12 mouse cellular contexts compared by ENCODE assay signal in the genomic region with DNA sequence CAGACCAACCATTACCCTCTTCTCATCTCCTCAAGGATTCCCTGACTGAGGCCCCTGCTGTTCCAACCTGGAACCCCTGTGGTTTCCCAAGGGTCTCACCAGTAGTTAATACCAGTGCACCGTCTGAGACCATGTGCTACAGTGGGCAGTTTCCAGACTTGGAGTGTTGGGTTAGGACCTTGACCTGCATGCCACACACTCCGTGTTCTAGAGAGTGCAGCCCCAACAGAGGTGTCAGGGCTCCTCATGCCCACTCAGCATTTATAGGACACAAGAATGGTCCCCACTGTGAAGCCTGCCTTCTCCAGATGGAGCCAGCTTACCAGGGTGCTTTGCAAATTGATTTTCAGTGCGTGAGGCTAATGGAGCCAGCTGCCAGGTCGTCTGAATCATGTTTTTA. TPM values are rescaled to one million over a fixed set of nuclear protein-coding genes. Genes with fewer than 3 reads are reported as not detected.
DNase-seq lines count a peak whose midpoint lies in the region; ATAC-seq and TF ChIP-seq lines count a peak whose summit lies in the region.
"Had no signal": no experiment of that assay in that cellular context is flagged by ENCODE, and none has a peak within 500 bp of the region (broad histone marks: within the 10 kb centered on the region; RNA-seq: fewer than 3 reads in every experiment).

No protein-coding gene starts in this region.

- no peak for DNase-seq in hindbrain, embryonic 10.5 days (ENCODE audit: low spot score)
- no peak for DNase-seq in hindbrain, embryonic 11.5 days (ENCODE audit: low spot score)
- DNase-seq in CH12.LX (ENCODE audit: extremely low read depth), result no peak
- DNase-seq in liver, postnatal 0 days, result no peak
- DNase-seq: spleen, adult 18-20 months; thymus, adult 2 months had no signal

- no peak overlapping the region for H3K4me3 ChIP-seq in hindbrain, embryonic 10.5 days
- no peak overlapping the region for H3K4me3 ChIP-seq in hindbrain, embryonic 11.5 days (ENCODE audit: low read depth, low read length)
- no peak overlapping the region for H3K4me3 ChIP-seq in CH12.LX (replicated peaks in 1 of 3; ENCODE audit: low read depth in 2 of 3, low read length in 2 of 3, poor library complexity in 1 of 3)
- H3K4me3 ChIP-seq in hindbrain, embryonic 12.5 days, result no peak overlapping the region
- H3K4me3 ChIP-seq in liver, postnatal 0 days (ENCODE audit: low read depth, low read length), result no peak overlapping the region
- H3K4me3 ChIP-seq: neural tube, embryonic 12.5 days had no signal

- dilution Hi-C loops in CH12.LX (cut with MboI; ENCODE audit: extremely low pct_ligation_motif_present, extremely low pct_unique_long_range_greater_than_20kb, low sequenced_read_pairs), result no loop called here

- no peak for TF ChIP-seq POLR2A in CH12.LX (IDR thresholded peaks at IDR 0.05; ENCODE audit: low read depth, low read length)

- no peaks in the 10 kb centered on the region for H3K9me3 ChIP-seq in hindbrain, embryonic 10.5 days
- no peaks in the 10 kb centered on the region for H3K9me3 ChIP-seq in hindbrain, embryonic 11.5 days (ENCODE audit: control insufficient read depth, low read length)
- H3K9me3 ChIP-seq in CH12.LX (replicated peaks; ENCODE audit: low read length), result no peaks in the 10 kb centered on the region
- no peaks in the 10 kb centered on the region for H3K9me3 ChIP-seq in hindbrain, embryonic 12.5 days (replicated peaks)
- no peaks in the 10 kb centered on the region for H3K9me3 ChIP-seq in liver, postnatal 0 days (ENCODE audit: low read length)
- H3K9me3 ChIP-seq: G1E; neural tube, embryonic 12.5 days had no signal

- ATAC-seq in hindbrain, embryonic 11.5 days (ENCODE audit: low FRiP score), result no peak
- no peak for ATAC-seq in hindbrain, embryonic 12.5 days (ENCODE audit: low FRiP score)
- ATAC-seq in liver, postnatal 0 days, result no peak
- ATAC-seq in activated CD4-positive, CD25-positive, alpha-beta regulatory T cell, adult 4 months, result no peak
- no peak for ATAC-seq in frontal cortex, adult (ENCODE audit: low TSS enrichment)

- no peaks in the 10 kb centered on the region for H3K27me3 ChIP-seq in hindbrain, embryonic 10.5 days (ENCODE audit: insufficient read depth, poor library complexity, severe bottlenecking)
- no peaks in the 10 kb centered on the region for H3K27me3 ChIP-seq in hindbrain, embryonic 11.5 days (ENCODE audit: control insufficient read depth, insufficient read depth, low read length)
- no peaks in the 10 kb centered on the region for H3K27me3 ChIP-seq in CH12.LX (replicated peaks)
- no peaks in the 10 kb centered on the region for H3K27me3 ChIP-seq in hindbrain, embryonic 12.5 days
- no peaks in the 10 kb centered on the region for H3K27me3 ChIP-seq in liver, postnatal 0 days (ENCODE audit: insufficient read depth, low read length)
- H3K27me3 ChIP-seq: neural tube, embryonic 12.5 days had no signal

- H3K4me1 ChIP-seq in hindbrain, embryonic 10.5 days (replicated peaks), result peaks cover 26% of the 10 kb centered on the region
- H3K4me1 ChIP-seq in hindbrain, embryonic 11.5 days (replicated peaks; ENCODE audit: control insufficient read depth, insufficient read depth, low read length), result 0 out of 2 replicates have a peak, but pooled peaks cover 2% of the 10 kb centered on the region
- peaks cover 12 to 55% of the 10 kb centered on the region in 2 experiments for H3K4me1 ChIP-seq in CH12.LX (ENCODE audit: control insufficient read depth in 1 of 2, insufficient read depth in 2 of 2)
- H3K4me1 ChIP-seq in hindbrain, embryonic 12.5 days, result peaks cover 25% of the 10 kb centered on the region
- peaks cover 8% of the 10 kb centered on the region for H3K4me1 ChIP-seq in liver, postnatal 0 days (ENCODE audit: insufficient read depth)
- H3K4me1 ChIP-seq: neural tube, embryonic 12.5 days had no signal

- in situ Hi-C loops in CH12.LX (cut with MboI; ENCODE audit: low pct_ligation_motif_present, low pct_unique_long_range_greater_than_20kb, low sequenced_read_pairs), result loop anchor here (5.0 kb wide), 1 partner anchor 79 kb away; no protein-coding TSS in a partner anchor

- H3K9ac ChIP-seq in hindbrain, embryonic 11.5 days (ENCODE audit: low read depth, low read length), result no peak overlapping the region
- H3K9ac ChIP-seq in CH12.LX (ENCODE audit: insufficient read depth, low read depth), result no peak overlapping the region
- no peak overlapping the region for H3K9ac ChIP-seq in hindbrain, embryonic 12.5 days
- H3K9ac ChIP-seq in liver, postnatal 0 days (replicated peaks), result no peak overlapping the region
- H3K9ac ChIP-seq: neural tube, embryonic 12.5 days had no signal

- H3K27ac ChIP-seq in hindbrain, embryonic 10.5 days, result 0 out of 2 replicates have a peak overlapping the region, but pooled peaks have one; percentile 23
- no peak overlapping the region for H3K27ac ChIP-seq in hindbrain, embryonic 11.5 days (ENCODE audit: low read depth, low read length)
- no peak overlapping the region for H3K27ac ChIP-seq in CH12.LX (ENCODE audit: insufficient read depth, low read depth)
- peak overlapping the region; percentile 9; the same call in 1 of the 2 replicates for H3K27ac ChIP-seq in hindbrain, embryonic 12.5 days
- H3K27ac ChIP-seq in liver, postnatal 0 days (ENCODE audit: low read depth), result peak overlapping the region; percentile 80
- H3K27ac ChIP-seq: macrophage; neural tube, embryonic 12.5 days had no signal

- TF ChIP-seq EP300 in CH12.LX (IDR thresholded peaks at IDR 0.05; ENCODE audit: low read length), result no peak
- TF ChIP-seq EP300 in liver, postnatal 0 days (IDR thresholded peaks at IDR 0.05; ENCODE audit: low read depth), result no peak

- no peak for TF ChIP-seq RAD21 in CH12.LX (IDR thresholded peaks at IDR 0.05; ENCODE audit: low read depth, low read length)

- no peak overlapping the region for H3K4me2 ChIP-seq in hindbrain, embryonic 11.5 days (replicated peaks; ENCODE audit: low read depth, low read length)
- H3K4me2 ChIP-seq in CH12.LX (ENCODE audit: insufficient read depth, low read depth, poor library complexity, severe bottlenecking), result no peak overlapping the region
- no peak overlapping the region for H3K4me2 ChIP-seq in hindbrain, embryonic 12.5 days (replicated peaks)
- H3K4me2 ChIP-seq in liver, postnatal 0 days (ENCODE audit: low read depth, low read length), result no peak overlapping the region
- H3K4me2 ChIP-seq: neural tube, embryonic 12.5 days had no signal

- H3K36me3 ChIP-seq in hindbrain, embryonic 10.5 days, result peaks cover 78% of the 10 kb centered on the region
- H3K36me3 ChIP-seq in hindbrain, embryonic 11.5 days (ENCODE audit: control insufficient read depth, insufficient read depth, low read length), result peaks cover 10% of the 10 kb centered on the region; the same call in 1 of the 2 replicates
- H3K36me3 ChIP-seq in CH12.LX (replicated peaks in 1 of 2; ENCODE audit: control insufficient read depth in 1 of 2, insufficient read depth in 1 of 2, low read length in 1 of 2), result peaks cover 89 to 98% of the 10 kb centered on the region in 2 experiments
- peaks cover 51% of the 10 kb centered on the region for H3K36me3 ChIP-seq in hindbrain, embryonic 12.5 days
- H3K36me3 ChIP-seq in liver, postnatal 0 days (replicated peaks; ENCODE audit: insufficient read depth, low read length), result peaks cover 66% of the 10 kb centered on the region

- no peak for TF ChIP-seq CTCF in CH12.LX (conservative IDR thresholded peaks at IDR 0.05 in 1 of 2, IDR thresholded peaks at IDR 0.05 in 1 of 2; ENCODE audit: low read depth in 2 of 2, low read length in 2 of 2)
- no peak for TF ChIP-seq CTCF in liver, postnatal 0 days (IDR thresholded peaks at IDR 0.05; ENCODE audit: low read depth)

- WGBS in hindbrain, embryonic 10.5 days, result 63% methylated on average over 4 of the region's 4 CpGs
- 64% methylated on average over 4 of the region's 4 CpGs for WGBS in hindbrain, embryonic 11.5 days
- WGBS in hindbrain, embryonic 12.5 days, result 56% methylated on average over 4 of the region's 4 CpGs
- WGBS in liver, postnatal 0 days (ENCODE audit: insufficient replicate concordance), result 64% methylated on average over 4 of the region's 4 CpGs

- no peaks in the 10 kb centered on the region for H3K79me2 ChIP-seq in CH12.LX (replicated peaks; ENCODE audit: control insufficient read depth, extremely low read depth, insufficient read depth, poor library complexity, severe bottlenecking)

TF ChIP-seq in CH12.LX, 34 proteins besides CTCF, POLR2A, EP300 and RAD21:
- TF ChIP-seq POLR2AphosphoS2 (IDR thresholded peaks at IDR 0.05; ENCODE audit: low read depth, low read length) (0 out of 2 replicates have a peak, but pooled peaks have one; percentile 11), UBTF (IDR thresholded peaks at IDR 0.05; ENCODE audit: low read depth, low read length) (no peak), RCOR1 (conservative IDR thresholded peaks at IDR 0.05; ENCODE audit: low read depth, low read length) (no peak), TCF12 (IDR thresholded peaks at IDR 0.05; ENCODE audit: low read depth, low read length) (no peak)

RNA-seq across cellular contexts. Expression of gene Vps37b, which starts 28.7 kb away (rescaled TPM):
- polyA plus RNA-seq in hindbrain, embryonic 10.5 days (2016; fragmentation: Nextera tagmentation; extraction: Ambion mirVana), result 57.5 and 71.8 TPM in 2 replicates
- 38.3 and 48.8 TPM in 2 replicates for polyA plus RNA-seq in hindbrain, embryonic 11.5 days (2014; fragmentation: Nextera tagmentation; extraction: Ambion mirVana)
- total RNA-seq in CH12.LX (2012; rRNA removed) (8.3 and 8.7 TPM in 2 replicates), CH12.LX (2014; rRNA removed) (10.2 and 10.6 TPM in 2 replicates)
- 23.5 and 24.7 TPM in 2 replicates for polyA plus RNA-seq in CH12.LX (2012; ENCODE audit: insufficient read length, low read depth)
- 70.8 and 78.6 TPM in 2 replicates for polyA plus RNA-seq in hindbrain, embryonic 12.5 days (2016; fragmentation: Nextera tagmentation; extraction: Ambion mirVana)
- polyA plus RNA-seq in liver, postnatal 0 days (2015; fragmentation: Nextera tagmentation; extraction: Ambion mirVana), result 16.4 and 17.6 TPM in 2 replicates
- 10 to 100 TPM; 17.6 to 22.8 TPM for polyA plus RNA-seq in activated CD4-positive, CD25-positive, alpha-beta regulatory T cell, adult 4 months (2017; shearing (Covaris generic))

RNA-seq across cellular contexts. Expression of gene Hip1r, which starts 29.9 kb away (rescaled TPM):
- 12.2 and 12.5 TPM in 2 replicates for polyA plus RNA-seq in hindbrain, embryonic 10.5 days (2016; fragmentation: Nextera tagmentation; extraction: Ambion mirVana)
- polyA plus RNA-seq in hindbrain, embryonic 11.5 days (2014; fragmentation: Nextera tagmentation; extraction: Ambion mirVana), result 6.0 and 9.7 TPM in 2 replicates
- total RNA-seq in CH12.LX (2012; rRNA removed), result 48.4 and 49.8 TPM in 2 replicates
- total RNA-seq in CH12.LX (2014; rRNA removed), result 26.1 and 28.3 TPM in 2 replicates
- polyA plus RNA-seq in CH12.LX (2012; ENCODE audit: insufficient read length, low read depth), result 42.1 and 44.7 TPM in 2 replicates
- polyA plus RNA-seq in hindbrain, embryonic 12.5 days (2016; fragmentation: Nextera tagmentation; extraction: Ambion mirVana), result 14.4 and 20.4 TPM in 2 replicates
- polyA plus RNA-seq in liver, postnatal 0 days (2015; fragmentation: Nextera tagmentation; extraction: Ambion mirVana), result 10.1 and 13.5 TPM in 2 replicates
- 10 to 100 TPM in 1 of 2 experiments, 1 to 10 TPM in 1; 9.9 to 12.9 TPM for polyA plus RNA-seq in activated CD4-positive, CD25-positive, alpha-beta regulatory T cell, adult 4 months (2017; shearing (Covaris generic))

Comparison
In these comparisons a context has a peak if more than half of its experiments do, and no peak if none do; other contexts are left out.
1. H3K27ac ChIP-seq: peak in hindbrain, embryonic 10.5 days (single experiment), hindbrain, embryonic 12.5 days (single experiment) and liver, postnatal 0 days (single experiment); none in hindbrain, embryonic 11.5 days (single experiment) and CH12.LX (single experiment).